Mouse (Mus musculus) liver, postnatal 0 days (tissue): ENCODE results near the gene Efna5.

Source experiments
- CTCF ChIP-seq: sonication (generic); IDR thresholded peaks from 2 replicates; pipeline ENCODE4 v1.5.1; 2016; ENCODE audit warnings: antibody characterized with exemption, low read depth
- EP300 ChIP-seq: IDR thresholded peaks from 2 replicates; pipeline ENCODE4 v1.6.1; 2016; ENCODE audit warnings: antibody characterized with exemption, low read depth, mild to moderate bottlenecking

- TF ChIP-seq CTCF (no peak), EP300 (no peak)
These were observed 186.1 kb downstream of the Efna5 start for GRCm38 (mm10) chr17:62694958-62695437.
